Mouse (Mus musculus) heart, adult 2 months (tissue): ENCODE measurements around the gene Cyp46a1. TPM values are rescaled to one million over a fixed set of nuclear protein-coding genes. Genes with fewer than 3 reads are reported as not detected.

Experiments
- DNase-seq, 2 experiments: peaks; one replicate each; pipeline ENCODE4 v3.0.0; 2021
- H3K27ac ChIP-seq: fragments of 200-600 bp; 2 replicates; pipeline ENCODE4 v1.8.1; 2022
- H3K27me3 ChIP-seq: fragments of 200-500 bp; 2 replicates; pipeline ENCODE4 v1.6.1; 2012; ENCODE audit warnings: mild to moderate bottlenecking, low read length, inconsistent platforms, mixed read lengths; ENCODE audit not compliant: control insufficient read depth, insufficient read depth
- H3K36me3 ChIP-seq: fragments of 200-500 bp; 2 replicates; pipeline ENCODE4 v1.6.1; 2012; ENCODE audit warnings: low read length, inconsistent platforms; ENCODE audit not compliant: control insufficient read depth, insufficient read depth
- H3K4me1 ChIP-seq: fragments of 200-500 bp; 2 replicates; pipeline ENCODE4 v1.6.1; 2011; ENCODE audit warnings: low read length; ENCODE audit not compliant: control insufficient read depth, insufficient read depth
- H3K4me3 ChIP-seq: fragments of 200-600 bp; 2 replicates; pipeline ENCODE4 v1.8.1; 2022
- H3K79me2 ChIP-seq: fragments of 200-500 bp; replicated peaks from 2 replicates; pipeline ENCODE4 v1.6.1; 2012; ENCODE audit warnings: mild to moderate bottlenecking, inconsistent platforms, low read length, moderate library complexity, mixed read lengths; ENCODE audit not compliant: control insufficient read depth, insufficient read depth
- H3K9ac ChIP-seq: fragments of 200-500 bp; 2 replicates; pipeline ENCODE4 v1.6.1; 2012; ENCODE audit warnings: low read depth, mild to moderate bottlenecking, control low read depth, inconsistent platforms, low read length, mixed read lengths
- CTCF ChIP-seq: fragments of 200-600 bp; IDR thresholded peaks from 2 replicates; pipeline ENCODE4 v1.8.1; 2022; ENCODE audit warnings: antibody characterized with exemption, mild to moderate bottlenecking, moderate library complexity
- EP300 ChIP-seq: fragments of 200-500 bp; IDR thresholded peaks from 2 replicates; pipeline ENCODE4 v1.6.1; 2011; ENCODE audit warnings: low read depth, low read length, control low read depth; ENCODE audit not compliant: insufficient read depth
- POLR2A ChIP-seq: fragments of 200-500 bp; IDR thresholded peaks from 2 replicates; pipeline ENCODE4 v1.6.1; 2011; ENCODE audit warnings: mild to moderate bottlenecking, low read depth, low read length, control low read depth; ENCODE audit not compliant: insufficient read depth
- WGBS: fragments of 180-500 bp; shearing (Covaris S2); methylation state at CpG from one replicate; pipeline ENCODE4 v1.1.7; 2018; 5-methylcytosine and 5-hydroxymethylcytosine counted together
- intact Hi-C: fragments of 180-260 bp; cut with DNase I; formaldehyde crosslinking; loops from one replicate; pipeline ENCODE4 v1.15.1; 2025
- polyA plus RNA-seq: library from polyadenylated mRNA; depleted of rRNA; stranded (reverse); fragments of >200 nt; gene quantifications from 2 replicates; pipeline ENCODE4 v1.2.3, GENCODE M21; 2012
- total RNA-seq, 2 experiments: library from RNA; stranded (reverse); gene quantifications; 2 replicates each; pipeline ENCODE4 v1.2.3; 2021

Gene Cyp46a1
- total and polyA plus RNA-seq, 3 experiments: 0.41 to 1.3 (median 0.47) TPM

DNA sequence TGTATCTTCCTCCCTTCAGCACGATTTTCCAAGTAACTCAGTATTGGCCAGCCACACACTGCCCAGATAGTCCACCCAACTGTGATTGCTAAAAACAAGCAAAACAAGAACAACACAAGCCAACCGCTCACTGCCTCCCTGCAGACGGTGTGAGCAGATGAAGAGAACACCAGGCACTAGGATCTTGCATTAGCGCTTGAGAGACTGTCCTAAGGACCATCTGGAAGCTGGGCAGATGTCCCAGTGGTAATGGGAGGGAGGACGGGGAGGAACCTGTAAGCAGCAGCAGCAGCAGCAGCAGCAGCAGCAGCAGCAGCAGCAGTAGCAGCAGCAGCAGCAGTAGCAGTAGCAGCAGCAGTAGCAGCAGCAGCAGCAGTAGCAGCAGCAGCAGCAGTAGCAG is 14.8 kb downstream of the Cyp46a1 start:
- Histone ChIP-seq H3K27ac (no peak overlapping the region), H3K27me3 (peaks cover 2% of the 10 kb centered on the region; the same call in 1 of the 2 replicates), H3K4me1 (no peaks in the 10 kb centered on the region), H3K4me3 (no peak overlapping the region), H3K79me2 (no peaks in the 10 kb centered on the region), H3K9ac (no peak overlapping the region), H3K36me3 (no peaks in the 10 kb centered on the region)
- DNase-seq: peak in 1 of 2 experiments; percentile 21
- intact Hi-C loops: no loop called here
- no peak for TF ChIP-seq POLR2A
- TF ChIP-seq CTCF: no peak
- TF ChIP-seq EP300: no peak
- 53% methylated on average over 5 of the region's 5 CpGs for WGBS

DNA sequence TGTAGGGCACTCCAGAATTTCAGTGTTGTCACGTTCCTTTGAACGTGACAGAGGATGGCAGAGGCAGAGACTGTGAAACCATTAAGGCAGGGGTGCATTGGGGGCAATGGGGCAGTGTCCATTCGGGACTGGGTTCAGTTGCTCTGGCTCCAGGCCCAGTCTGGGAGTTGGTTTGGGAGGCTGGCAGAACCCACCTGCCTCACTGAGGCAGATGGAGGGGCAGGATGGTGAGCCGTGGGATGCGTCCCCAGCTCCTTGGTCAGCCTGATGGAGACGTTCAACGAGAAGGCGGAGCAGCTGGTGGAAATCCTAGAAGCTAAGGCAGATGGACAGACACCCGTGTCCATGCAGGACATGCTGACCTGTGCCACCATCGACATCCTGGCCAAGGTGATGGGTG is 16.8 kb downstream of the Cyp46a1 start:
- Histone ChIP-seq H3K4me3 (no peak overlapping the region), H3K27me3 (peaks cover 2% of the 10 kb centered on the region; the same call in 1 of the 2 replicates), H3K36me3 (no peaks in the 10 kb centered on the region), H3K9ac (no peak overlapping the region), H3K27ac (no peak overlapping the region), H3K4me1 (no peaks in the 10 kb centered on the region), H3K79me2 (no peaks in the 10 kb centered on the region)
- intact Hi-C loops: no loop called here
- TF ChIP-seq POLR2A: no peak
- no peak for TF ChIP-seq CTCF
- no peak for TF ChIP-seq EP300
- no peak for DNase-seq
- WGBS: 88% methylated on average over 10 of the region's 10 CpGs

DNA sequence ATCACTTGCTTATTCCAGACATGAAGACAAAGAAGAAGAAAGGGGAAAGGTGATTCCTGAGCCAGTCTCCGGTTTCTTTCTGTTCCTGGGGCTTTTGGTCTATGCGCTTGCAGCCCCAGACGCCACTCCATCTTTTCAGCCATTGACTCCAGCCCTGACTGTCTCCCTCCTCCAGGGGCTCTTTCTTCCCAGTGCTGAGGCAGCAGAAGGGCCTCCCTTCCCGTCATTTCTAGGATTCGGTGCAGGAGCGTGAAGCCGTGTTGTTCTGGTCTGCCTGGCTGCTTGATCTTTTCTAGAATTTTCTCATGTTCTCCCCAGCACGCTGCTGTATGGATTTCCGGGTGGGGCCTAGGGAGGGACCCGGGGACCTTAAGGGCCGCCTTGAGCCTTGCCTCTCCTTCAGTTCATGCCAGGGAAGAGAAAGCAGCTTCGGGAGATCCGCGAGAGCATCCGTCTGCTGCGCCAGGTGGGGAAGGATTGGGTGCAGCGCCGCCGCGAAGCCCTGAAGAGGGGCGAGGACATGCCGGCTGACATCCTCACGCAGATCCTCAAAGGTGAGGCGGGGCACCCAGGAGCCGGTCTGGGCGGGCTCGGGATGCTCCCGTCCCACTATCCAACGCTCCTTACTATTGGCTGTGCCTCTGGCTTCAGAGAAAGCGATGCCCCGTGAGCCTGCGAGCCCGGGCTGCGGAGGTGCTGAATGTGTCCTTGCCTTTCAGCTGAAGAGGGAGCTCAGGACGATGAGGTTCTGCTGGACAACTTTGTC is 18.4 kb downstream of the Cyp46a1 start:
- no peaks in the 10 kb centered on the region for H3K36me3 ChIP-seq
- intact Hi-C loops: no loop called here
- no peak for DNase-seq
- no peaks in the 10 kb centered on the region for H3K79me2 ChIP-seq
- WGBS: 17% methylated on average over 35 of the region's 35 CpGs
- TF ChIP-seq EP300 (no peak), POLR2A (no peak), CTCF (no peak)
- no peak overlapping the region for H3K9ac ChIP-seq
- H3K27ac ChIP-seq: no peak overlapping the region
- H3K4me3 ChIP-seq: no peak overlapping the region
- H3K4me1 ChIP-seq: no peaks in the 10 kb centered on the region
- H3K27me3 ChIP-seq: peaks cover 2% of the 10 kb centered on the region; the same call in 1 of the 2 replicates

DNA sequence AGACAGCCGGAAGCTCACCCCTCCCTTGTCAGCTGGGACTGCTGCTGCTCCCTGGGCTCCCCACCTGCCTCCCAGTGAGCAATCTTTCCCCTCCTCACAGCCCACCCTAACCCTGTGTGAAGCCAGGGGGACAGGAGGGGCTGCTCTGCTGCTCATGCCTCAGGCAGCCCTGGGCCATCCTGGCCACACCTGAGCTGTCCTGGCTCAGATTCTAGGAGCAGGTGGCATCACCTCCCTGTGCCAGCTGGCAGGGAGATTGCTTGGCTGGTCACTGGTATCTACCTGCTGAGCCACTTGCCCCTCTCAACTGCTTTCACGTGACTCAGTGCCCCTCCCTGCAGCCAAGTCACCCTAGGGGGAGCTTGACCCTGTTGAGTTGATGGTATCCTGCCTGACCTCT is 20.1 kb downstream of the Cyp46a1 start:
- Histone ChIP-seq H3K27me3 (peaks cover 2% of the 10 kb centered on the region; the same call in 1 of the 2 replicates), H3K79me2 (no peaks in the 10 kb centered on the region), H3K27ac (no peak overlapping the region), H3K9ac (no peak overlapping the region), H3K4me1 (no peaks in the 10 kb centered on the region), H3K36me3 (no peaks in the 10 kb centered on the region), H3K4me3 (no peak overlapping the region)
- WGBS: 81% methylated on average over 2 of the region's 2 CpGs
- intact Hi-C loops: no loop called here
- DNase-seq: no peak
- no peak for TF ChIP-seq EP300
- no peak for TF ChIP-seq POLR2A
- no peak for TF ChIP-seq CTCF

DNA sequence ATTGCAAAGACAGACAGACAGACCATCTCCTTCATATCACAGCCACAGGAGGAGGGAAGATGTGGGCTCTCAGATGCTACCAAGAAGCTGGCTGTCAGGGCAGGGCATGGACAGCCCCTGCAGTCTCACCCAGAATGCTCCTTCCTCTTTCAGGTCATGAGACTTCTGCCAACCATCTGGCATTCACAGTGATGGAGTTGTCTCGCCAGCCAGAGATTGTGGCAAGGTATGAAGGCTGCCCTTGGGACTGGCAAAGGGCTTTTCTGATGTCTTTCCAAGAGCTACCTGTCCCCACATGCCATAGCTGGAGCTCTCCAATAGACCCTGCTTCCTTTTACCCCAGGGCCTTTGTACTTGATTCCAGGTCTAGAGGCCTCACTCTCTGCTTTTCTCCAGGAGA is 21.1 kb downstream of the Cyp46a1 start:
- no peak overlapping the region for H3K9ac ChIP-seq
- H3K4me3 ChIP-seq: no peak overlapping the region
- H3K36me3 ChIP-seq: no peaks in the 10 kb centered on the region
- DNase-seq: no peak
- no peaks in the 10 kb centered on the region for H3K4me1 ChIP-seq
- peaks cover 2% of the 10 kb centered on the region; the same call in 1 of the 2 replicates for H3K27me3 ChIP-seq
- WGBS: 55% methylated on average over 1 of the region's 1 CpGs
- no peak overlapping the region for H3K27ac ChIP-seq
- TF ChIP-seq EP300: no peak
- TF ChIP-seq CTCF: no peak
- no peak for TF ChIP-seq POLR2A
- H3K79me2 ChIP-seq: no peaks in the 10 kb centered on the region
- intact Hi-C loops: no loop called here

DNA sequence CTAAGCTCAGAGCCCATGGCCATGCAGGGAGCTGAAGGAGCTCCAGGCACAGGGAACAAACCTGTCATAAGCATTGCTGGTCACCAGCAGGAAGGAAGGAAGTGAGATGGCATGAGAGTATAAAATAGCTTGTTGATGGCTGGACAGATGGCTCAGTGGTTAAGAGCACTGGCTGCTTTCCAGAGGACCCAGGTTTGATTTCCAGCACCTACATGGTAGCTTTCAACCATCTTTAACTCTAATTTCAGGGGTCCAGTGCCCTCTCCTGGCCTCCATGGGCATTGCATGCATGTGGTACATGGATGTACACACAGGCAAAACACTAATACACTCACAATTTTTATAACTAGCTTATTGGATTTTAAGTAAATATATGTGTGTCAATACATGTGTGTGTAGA is 21.8 kb downstream of the Cyp46a1 start:
- no peaks in the 10 kb centered on the region for H3K4me1 ChIP-seq
- no peak overlapping the region for H3K27ac ChIP-seq
- DNase-seq: no peak
- intact Hi-C loops: no loop called here
- no peak overlapping the region for H3K4me3 ChIP-seq
- H3K79me2 ChIP-seq: no peaks in the 10 kb centered on the region
- no peaks in the 10 kb centered on the region for H3K36me3 ChIP-seq
- H3K9ac ChIP-seq: no peak overlapping the region
- TF ChIP-seq POLR2A (no peak), EP300 (no peak), CTCF (peak; percentile 21; the same call in 1 of the 2 replicates)
- peaks cover 2% of the 10 kb centered on the region; the same call in 1 of the 2 replicates for H3K27me3 ChIP-seq
